Mouse (Mus musculus) neutrophil, adult 83 days (primary cell): ENCODE data around the gene Mindy4b-ps. TPM values are rescaled to one million over a fixed set of nuclear protein-coding genes. Genes with fewer than 3 reads are reported as not detected.

Experiments used
- total RNA-seq, 2 experiments: library from RNA; stranded (reverse); gene quantifications; one replicate each; pipeline ENCODE4 v1.2.4; 2023

Mindy4b-ps gene
- not detected for total RNA-seq

DNA sequence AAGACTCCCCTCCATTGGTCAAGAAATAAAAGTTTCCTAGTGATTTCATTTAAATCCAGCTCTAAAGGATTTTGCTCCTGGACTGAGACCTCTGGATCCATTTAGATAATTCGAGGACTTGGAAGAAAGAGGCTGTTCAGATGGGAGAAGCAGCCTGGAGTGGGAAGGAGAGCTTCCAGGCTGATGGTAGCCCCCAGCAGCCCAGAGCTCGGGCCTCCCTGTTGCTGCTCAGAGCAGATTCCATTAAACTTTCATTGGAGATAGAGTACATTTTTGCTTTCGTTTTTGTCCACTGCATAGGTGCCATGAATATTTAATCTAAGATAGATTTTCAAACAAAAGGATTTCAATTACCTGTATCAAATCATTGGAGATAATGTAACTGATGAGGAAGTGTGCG is at the start of gene Mindy4b-ps:
Gene Mindy4b-ps (minus strand): TSS at position 101 of the 400 bp plus-strand sequence.

Other genes starting within 250 kb of the Mindy4b-ps start
- gene Selenot, start 245.7 kb downstream of the Mindy4b-ps start, total RNA-seq: 10 to 100 TPM; 75.5 to 82.5 TPM
- gene Erich6, start 185.1 kb downstream of the Mindy4b-ps start, total RNA-seq: not detected
- gene Siah2, start 129.9 kb downstream of the Mindy4b-ps start, total RNA-seq: 10 to 100 TPM; 25.8 to 31.6 TPM
- not detected for gene Clrn1, start 63.0 kb upstream of the Mindy4b-ps start, total RNA-seq
- under 1 TPM; 0.82 to 0.92 TPM for gene Med12l, start 183.5 kb upstream of the Mindy4b-ps start, total RNA-seq